Mouse (Mus musculus): ENCODE data around the gene Abca8b. TPM values are rescaled to one million over a fixed set of nuclear protein-coding genes. Genes with fewer than 3 reads are reported as not detected.
A peak's percentile ranks its signal among the peaks of the same experiment; 100 is the strongest.
"Not testable (repeated sequence)": the region's sequence is repeated elsewhere in the genome, so short reads cannot be mapped to it uniquely, and the experiment has no call there.

The Abca8b gene
- polyA plus RNA-seq, 1 experiment from 2014 or later, result 1.5 TPM

- peak; percentile 37 for ATAC-seq (ENCODE audit: insufficient read depth, low FRiP score)
- not testable (repeated sequence) for H3K4me3 ChIP-seq (replicated peaks; ENCODE audit: low read length); H3K9me3 ChIP-seq (replicated peaks; ENCODE audit: control insufficient read depth, low read length); H3K9ac ChIP-seq (ENCODE audit: low read length); H3K27ac ChIP-seq (ENCODE audit: low read length); H3K4me2 ChIP-seq (ENCODE audit: low read depth, low read length); H3K4me1 ChIP-seq (ENCODE audit: control insufficient read depth, insufficient read depth, low read length); H3K36me3 ChIP-seq (ENCODE audit: control insufficient read depth, insufficient read depth, low read length); H3K27me3 ChIP-seq (ENCODE audit: control insufficient read depth, insufficient read depth, low read length)
- WGBS, result 26% methylated on average over 11 of the region's 11 CpGs
Observed at GRCm38 (mm10) chr11:109987460-109988072, 8.1 kb downstream of the Abca8b start.

DNA sequence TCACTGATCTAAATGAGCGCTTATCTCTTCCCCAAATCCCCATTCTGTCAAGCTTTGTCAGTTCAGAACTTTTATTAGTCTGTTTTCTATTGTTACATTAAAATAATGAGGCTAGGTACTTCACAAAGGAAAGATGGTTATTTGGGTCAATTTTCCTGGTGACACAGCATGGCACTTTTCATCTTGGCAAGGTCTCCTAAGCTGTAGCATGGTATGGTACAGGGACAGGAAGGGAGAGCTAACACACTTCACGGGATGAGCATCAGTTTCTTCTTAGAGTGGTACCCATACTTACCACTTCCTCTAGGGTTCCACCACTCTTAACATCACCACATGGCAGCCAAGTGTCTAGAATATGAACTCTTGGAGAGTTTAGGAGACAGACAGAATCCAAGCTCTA lies 13.8 kb downstream of the Abca8b start:
- no peak overlapping the region for H3K4me3 ChIP-seq (replicated peaks; ENCODE audit: low read length)
- H3K27ac ChIP-seq (ENCODE audit: low read length), result no peak overlapping the region
- no peaks in the 10 kb centered on the region for H3K4me1 ChIP-seq (ENCODE audit: control insufficient read depth, insufficient read depth, low read length)
- WGBS, result 94% methylated on average over 2 of the region's 2 CpGs
- H3K9me3 ChIP-seq (replicated peaks; ENCODE audit: control insufficient read depth, low read length), result no peaks in the 10 kb centered on the region
- H3K27me3 ChIP-seq (ENCODE audit: control insufficient read depth, insufficient read depth, low read length), result no peaks in the 10 kb centered on the region
- no peak overlapping the region for H3K4me2 ChIP-seq (ENCODE audit: low read depth, low read length)
- no peak overlapping the region for H3K9ac ChIP-seq (ENCODE audit: low read length)
- H3K36me3 ChIP-seq (ENCODE audit: control insufficient read depth, insufficient read depth, low read length), result no peaks in the 10 kb centered on the region
- ATAC-seq (ENCODE audit: insufficient read depth, low FRiP score), result no peak

GRCm38 (mm10) chr11:109970521-109970920 lies 25.1 kb downstream of the Abca8b start:
- no peak for ATAC-seq (ENCODE audit: insufficient read depth, low FRiP score)
- Histone ChIP-seq H3K27me3 (ENCODE audit: control insufficient read depth, insufficient read depth, low read length) (no peaks in the 10 kb centered on the region), H3K36me3 (ENCODE audit: control insufficient read depth, insufficient read depth, low read length) (no peaks in the 10 kb centered on the region), H3K4me2 (ENCODE audit: low read depth, low read length) (no peak overlapping the region), H3K9ac (ENCODE audit: low read length) (no peak overlapping the region), H3K27ac (ENCODE audit: low read length) (no peak overlapping the region), H3K9me3 (replicated peaks; ENCODE audit: control insufficient read depth, low read length) (peaks cover 5% of the 10 kb centered on the region; the same call in 1 of the 2 replicates), H3K4me1 (ENCODE audit: control insufficient read depth, insufficient read depth, low read length) (no peaks in the 10 kb centered on the region), H3K4me3 (replicated peaks; ENCODE audit: low read length) (no peak overlapping the region)
- WGBS, result 73% methylated on average over 4 of the region's 4 CpGs

DNA sequence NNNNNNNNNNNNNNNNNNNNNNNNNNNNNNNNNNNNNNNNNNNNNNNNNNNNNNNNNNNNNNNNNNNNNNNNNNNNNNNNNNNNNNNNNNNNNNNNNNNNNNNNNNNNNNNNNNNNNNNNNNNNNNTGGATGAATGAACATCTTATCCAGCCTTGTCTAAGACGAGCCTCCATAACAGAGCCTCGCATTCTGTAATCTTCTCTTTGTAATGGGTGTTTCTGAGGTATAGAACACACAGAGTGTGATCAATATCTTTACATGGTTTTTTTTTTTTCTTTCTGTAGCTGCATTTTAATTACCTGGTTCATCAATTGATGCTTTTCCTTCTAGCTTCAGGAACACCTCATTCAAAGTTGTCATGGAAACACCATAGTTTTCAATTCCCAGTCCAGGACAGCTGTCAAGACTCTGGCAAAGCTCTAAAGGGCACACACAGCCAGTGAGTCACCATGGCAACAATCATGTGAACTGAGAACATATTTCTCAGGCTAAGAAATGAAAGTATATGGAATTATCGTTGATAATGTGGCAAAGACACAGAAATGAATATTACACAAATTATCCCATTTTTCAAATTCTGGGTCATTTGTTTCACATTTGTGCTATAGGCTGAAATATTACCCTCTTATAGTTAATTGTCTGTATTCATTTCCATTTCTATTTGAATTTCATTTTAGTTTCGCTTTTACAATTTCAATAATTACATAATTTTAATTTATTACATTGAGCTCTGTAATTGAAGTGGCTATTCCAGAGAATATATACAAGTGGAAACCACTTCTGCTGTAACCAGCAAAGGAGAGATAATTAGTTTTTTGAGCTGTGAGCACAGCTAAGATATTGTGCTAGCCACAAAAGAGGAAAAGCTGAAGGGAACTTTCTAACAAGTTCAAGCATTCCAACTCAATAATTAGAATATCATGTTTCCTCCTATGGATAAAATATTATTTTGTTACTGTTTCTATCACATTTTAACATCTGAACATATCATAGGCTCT lies 33.9 kb downstream of the Abca8b start:
- no peak for ATAC-seq (ENCODE audit: insufficient read depth, low FRiP score)
- H3K4me2 ChIP-seq (ENCODE audit: low read depth, low read length), result no peak overlapping the region
- H3K27me3 ChIP-seq (ENCODE audit: control insufficient read depth, insufficient read depth, low read length), result no peaks in the 10 kb centered on the region
- no peaks in the 10 kb centered on the region for H3K4me1 ChIP-seq (ENCODE audit: control insufficient read depth, insufficient read depth, low read length)
- WGBS, result 76% methylated on average over 4 of the region's 4 CpGs
- no peak overlapping the region for H3K9ac ChIP-seq (ENCODE audit: low read length)
- H3K4me3 ChIP-seq (replicated peaks; ENCODE audit: low read length), result no peak overlapping the region
- H3K9me3 ChIP-seq (replicated peaks; ENCODE audit: control insufficient read depth, low read length), result no peaks in the 10 kb centered on the region
- H3K36me3 ChIP-seq (ENCODE audit: control insufficient read depth, insufficient read depth, low read length), result no peaks in the 10 kb centered on the region
- H3K27ac ChIP-seq (ENCODE audit: low read length), result no peak overlapping the region

GRCm38 (mm10) chr11:109955185-109955584 lies 40.5 kb downstream of the Abca8b start:
- Histone ChIP-seq H3K9ac (ENCODE audit: low read length) (no peak overlapping the region), H3K4me2 (ENCODE audit: low read depth, low read length) (no peak overlapping the region), H3K4me1 (ENCODE audit: control insufficient read depth, insufficient read depth, low read length) (no peaks in the 10 kb centered on the region), H3K27ac (ENCODE audit: low read length) (no peak overlapping the region), H3K27me3 (ENCODE audit: control insufficient read depth, insufficient read depth, low read length) (no peaks in the 10 kb centered on the region), H3K9me3 (replicated peaks; ENCODE audit: control insufficient read depth, low read length) (no peaks in the 10 kb centered on the region), H3K36me3 (ENCODE audit: control insufficient read depth, insufficient read depth, low read length) (no peaks in the 10 kb centered on the region), H3K4me3 (replicated peaks; ENCODE audit: low read length) (no peak overlapping the region)
- ATAC-seq (ENCODE audit: insufficient read depth, low FRiP score), result no peak
- WGBS, result 92% methylated on average over 1 of the region's 1 CpGs

- H3K4me3 ChIP-seq (replicated peaks; ENCODE audit: low read length), result no peak overlapping the region
- H3K4me2 ChIP-seq (ENCODE audit: low read depth, low read length), result no peak overlapping the region
- WGBS, result 83% methylated on average over 5 of the region's 5 CpGs
- no peaks in the 10 kb centered on the region for H3K36me3 ChIP-seq (ENCODE audit: control insufficient read depth, insufficient read depth, low read length)
- H3K27ac ChIP-seq (ENCODE audit: low read length), result no peak overlapping the region
- no peaks in the 10 kb centered on the region for H3K9me3 ChIP-seq (replicated peaks; ENCODE audit: control insufficient read depth, low read length)
- no peak for ATAC-seq (ENCODE audit: insufficient read depth, low FRiP score)
- H3K9ac ChIP-seq (ENCODE audit: low read length), result no peak overlapping the region
- no peaks in the 10 kb centered on the region for H3K27me3 ChIP-seq (ENCODE audit: control insufficient read depth, insufficient read depth, low read length)
- H3K4me1 ChIP-seq (ENCODE audit: control insufficient read depth, insufficient read depth, low read length), result no peaks in the 10 kb centered on the region
Observed at GRCm38 (mm10) chr11:109936915-109937314, 58.7 kb downstream of the Abca8b start.

DNA sequence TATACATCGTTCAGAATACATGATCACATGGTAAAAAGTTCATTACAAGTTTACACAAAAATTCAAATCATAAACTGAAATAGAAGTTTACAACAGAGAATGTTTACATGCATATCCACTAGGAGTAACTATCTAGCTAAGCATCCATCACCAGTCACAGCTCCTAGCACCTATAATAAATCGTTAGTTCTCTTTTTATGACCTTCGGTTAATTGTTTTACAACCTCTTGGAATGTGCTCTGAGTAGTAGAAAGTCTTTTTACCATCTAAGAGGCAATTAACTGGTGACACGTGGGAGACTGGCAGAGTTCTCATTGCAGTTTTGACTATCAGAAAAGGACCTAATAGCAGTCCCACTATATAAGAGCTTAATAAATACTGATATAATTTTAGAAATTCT lies 62.4 kb downstream of the Abca8b start:
- H3K4me2 ChIP-seq (ENCODE audit: low read depth, low read length); H3K4me3 ChIP-seq (replicated peaks; ENCODE audit: low read length); ATAC-seq (ENCODE audit: insufficient read depth, low FRiP score); H3K4me1 ChIP-seq (ENCODE audit: control insufficient read depth, insufficient read depth, low read length); H3K9me3 ChIP-seq (replicated peaks; ENCODE audit: control insufficient read depth, low read length); H3K27me3 ChIP-seq (ENCODE audit: control insufficient read depth, insufficient read depth, low read length); H3K36me3 ChIP-seq (ENCODE audit: control insufficient read depth, insufficient read depth, low read length); H3K9ac ChIP-seq (ENCODE audit: low read length); H3K27ac ChIP-seq (ENCODE audit: low read length): not testable (repeated sequence)
- whole genome bisulfite sequencing, result 38% methylated on average over 4 of the region's 4 CpGs

DNA sequence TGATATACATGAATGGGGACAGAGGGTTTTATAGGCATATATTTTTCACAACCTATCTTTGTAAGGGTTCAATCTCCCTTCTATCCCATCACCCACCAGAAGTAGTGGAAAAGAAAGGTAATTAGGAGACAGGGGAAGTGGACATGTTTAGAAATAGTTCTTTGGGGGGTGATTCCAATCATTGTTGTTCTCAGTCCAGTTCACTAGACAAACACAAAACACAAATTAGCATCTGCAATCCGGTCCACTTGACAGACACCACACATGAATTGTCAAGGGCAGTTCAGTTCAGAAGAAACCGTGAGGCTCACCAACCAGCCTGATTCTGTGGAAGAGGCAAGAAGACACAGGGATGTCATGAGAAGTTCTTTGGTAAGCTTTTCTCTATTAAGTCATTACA lies 67.2 kb downstream of the Abca8b start:
- no peak for ATAC-seq (ENCODE audit: insufficient read depth, low FRiP score)
- 93% methylated on average over 2 of the region's 2 CpGs for WGBS
- no peak overlapping the region for H3K9ac ChIP-seq (ENCODE audit: low read length)
- H3K27ac ChIP-seq (ENCODE audit: low read length), result no peak overlapping the region
- H3K4me1 ChIP-seq (ENCODE audit: control insufficient read depth, insufficient read depth, low read length), result peaks cover 3% of the 10 kb centered on the region; the same call in 1 of the 2 replicates
- H3K4me2 ChIP-seq (ENCODE audit: low read depth, low read length), result no peak overlapping the region
- H3K27me3 ChIP-seq (ENCODE audit: control insufficient read depth, insufficient read depth, low read length), result no peaks in the 10 kb centered on the region
- H3K9me3 ChIP-seq (replicated peaks; ENCODE audit: control insufficient read depth, low read length), result no peaks in the 10 kb centered on the region
- H3K4me3 ChIP-seq (replicated peaks; ENCODE audit: low read length), result no peak overlapping the region
- no peaks in the 10 kb centered on the region for H3K36me3 ChIP-seq (ENCODE audit: control insufficient read depth, insufficient read depth, low read length)
